Mouse (Mus musculus) adrenal gland, postnatal 4 days (tissue): ENCODE data around the gene Ddx41. TPM values are rescaled to one million over a fixed set of nuclear protein-coding genes. Genes with fewer than 3 reads are reported as not detected.

ENCODE experiments used
- DNase-seq, 2 experiments: peaks; one replicate each; pipeline ENCODE4 v3.0.0; 2021 to 2022; ENCODE audit warnings: low spot score in 2 of 2, mixed read lengths in 2 of 2
- total RNA-seq, 2 experiments: library from RNA; stranded (reverse); gene quantifications; 2 replicates each; pipeline ENCODE4 v1.2.3; 2021

Gene Ddx41
- total RNA-seq, 2 experiments from 2014 or later, result 54.0 to 57.4 TPM

DNA sequence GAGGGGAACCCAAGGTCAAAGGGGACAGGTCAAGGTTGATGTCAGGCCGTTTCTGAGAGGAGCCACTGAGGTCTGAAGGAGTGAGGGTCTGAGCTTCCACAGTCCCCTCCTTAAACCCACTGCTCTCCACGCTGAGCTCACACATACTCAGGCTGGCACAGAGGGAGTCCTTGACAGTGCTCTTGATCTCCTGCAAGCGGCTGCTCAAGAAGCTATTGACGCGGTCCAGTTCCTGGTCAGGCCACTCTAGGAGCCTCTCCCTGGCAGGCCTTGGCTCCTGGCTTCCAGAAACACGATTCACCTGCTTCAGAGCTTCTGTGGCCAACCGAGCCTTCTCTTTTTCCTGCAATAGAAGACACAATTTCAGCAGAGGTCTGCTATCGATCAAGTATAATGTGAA is 7.0 kb upstream of the Ddx41 start:
- no peak for DNase-seq

GRCm38 (mm10) chr13:55542891-55543290 is 6.4 kb upstream of the Ddx41 start:
- no peak for DNase-seq

DNA sequence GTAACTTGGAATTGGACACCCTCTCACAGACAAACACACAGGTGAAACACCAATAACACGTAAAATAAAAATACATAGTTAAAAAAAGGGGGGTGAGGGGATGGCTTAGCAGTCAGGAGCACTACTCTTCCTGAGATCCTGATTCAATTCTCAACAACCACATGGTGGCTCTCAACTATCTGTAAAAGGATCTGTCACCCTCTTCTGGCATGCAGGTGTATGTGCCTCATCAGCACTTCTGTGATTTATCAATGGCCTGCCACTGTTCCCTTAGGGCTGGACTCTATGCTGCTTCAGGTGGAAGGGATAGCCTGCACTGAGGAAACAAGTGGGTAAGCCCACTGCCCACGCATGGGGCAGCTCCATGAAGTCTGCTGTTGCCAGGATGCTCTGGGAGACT is 4.5 kb upstream of the Ddx41 start:
- DNase-seq, result no peak

- DNase-seq, result no peak
Observed at GRCm38 (mm10) chr13:55535796-55536193, 663 bp downstream of the Ddx41 start.

GRCm38 (mm10) chr13:55535191-55535590 is 1.3 kb downstream of the Ddx41 start:
- DNase-seq, result no peak

DNA sequence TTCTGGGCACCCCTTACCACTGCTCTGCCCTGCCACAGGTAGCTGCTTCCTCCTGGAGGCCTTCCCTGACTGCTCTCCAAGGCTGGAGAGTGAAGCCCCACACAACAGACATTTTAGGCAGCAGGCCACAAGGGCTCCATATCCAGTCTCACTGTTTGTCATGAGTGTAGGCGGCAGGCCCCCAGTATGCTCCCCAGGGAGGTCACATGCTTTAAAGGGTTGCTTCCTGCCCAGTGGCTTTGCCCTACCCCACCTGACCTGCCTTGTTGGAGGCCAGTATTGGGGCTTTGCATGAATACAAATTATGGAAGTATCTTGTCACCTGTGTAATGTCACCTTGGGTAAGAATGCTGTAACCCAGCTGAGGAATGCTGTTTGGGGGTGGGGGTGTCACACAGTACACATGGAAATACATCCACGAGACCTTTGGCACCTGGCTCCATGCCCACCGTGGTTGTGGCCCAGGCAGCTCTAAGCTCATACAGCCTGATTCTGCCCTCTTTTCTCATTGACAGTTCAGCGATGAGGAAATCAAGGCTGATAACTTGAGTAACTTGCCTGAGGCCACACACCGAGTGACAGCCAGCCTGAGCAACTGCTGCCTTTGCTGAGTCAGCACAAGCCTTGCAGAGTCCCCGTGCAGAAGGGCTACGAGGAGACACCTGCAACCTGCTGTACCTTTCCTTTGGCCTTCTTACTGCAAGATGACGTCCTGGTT is 7.1 kb downstream of the Ddx41 start, which contains the start of gene Dok3:
Gene Dok3, minus strand, starts transcription at position 99 of the 718 bp plus-strand sequence.
- no peak for DNase-seq

- DNase-seq, result no peak
Observed at GRCm38 (mm10) chr13:55527834-55528772, 8.4 kb downstream of the Ddx41 start.

GRCm38 (mm10) chr13:55527212-55527611 is 9.2 kb downstream of the Ddx41 start:
- DNase-seq, result no peak

GRCm38 (mm10) chr13:55525733-55526553 is 10.5 kb downstream of the Ddx41 start:
- no peak for DNase-seq

DNA sequence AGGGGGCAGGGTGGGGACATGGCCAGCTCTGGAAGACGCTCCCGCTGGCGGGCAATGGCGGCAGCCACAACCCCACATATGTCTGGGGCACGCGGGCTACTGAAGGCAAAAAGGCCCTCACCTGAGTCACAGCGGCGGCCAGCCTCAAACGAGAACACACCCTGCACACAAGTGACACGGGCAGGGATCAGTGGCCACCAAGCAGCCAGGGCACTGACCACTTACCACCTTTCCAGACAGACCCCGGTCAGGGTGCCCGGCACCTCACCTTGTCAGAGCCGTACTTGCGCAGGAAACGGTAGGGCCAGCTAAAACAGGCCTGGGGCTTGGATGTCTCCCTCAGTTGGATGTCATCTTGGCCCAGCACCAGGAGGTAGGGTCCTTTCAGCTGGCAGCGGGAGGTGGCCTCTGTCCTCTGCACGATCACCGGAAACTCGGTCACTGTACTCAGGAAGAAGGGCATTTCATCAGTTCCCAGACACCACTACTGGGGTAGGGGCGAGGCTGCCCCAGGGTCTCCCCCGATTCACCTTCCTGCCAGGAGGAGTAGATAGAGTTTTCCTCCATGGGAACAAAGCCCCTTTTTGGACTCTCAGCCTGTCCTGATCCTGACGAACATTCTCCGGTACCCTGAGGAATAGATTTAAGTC is 12.4 kb downstream of the Ddx41 start:
- DNase-seq, result no peak

GRCm38 (mm10) chr13:55523278-55523677 is 13.2 kb downstream of the Ddx41 start:
- DNase-seq, result no peak

- no peak for DNase-seq
Observed at GRCm38 (mm10) chr13:55522730-55523129, 13.7 kb downstream of the Ddx41 start.

DNA sequence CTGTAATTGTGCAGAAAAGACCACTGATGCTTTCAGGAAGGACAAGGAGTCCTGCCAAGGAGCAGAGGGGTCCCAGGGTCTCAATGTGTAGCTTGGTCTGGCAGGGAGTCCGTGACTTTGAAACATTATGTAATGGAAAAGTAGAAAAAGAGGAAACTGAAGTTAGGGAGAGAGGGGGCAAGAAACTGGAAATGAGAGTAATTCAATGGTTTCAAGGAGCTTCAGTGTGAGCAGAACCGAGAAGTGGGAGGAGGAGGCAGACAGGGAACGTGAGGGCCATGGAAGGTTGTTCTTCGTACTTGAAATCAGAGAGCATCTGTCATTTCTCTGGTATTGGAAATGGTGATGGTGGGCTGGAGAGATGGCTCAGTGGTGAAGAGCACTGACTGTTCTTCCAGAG is 16.9 kb downstream of the Ddx41 start:
- DNase-seq, result no peak

DNA sequence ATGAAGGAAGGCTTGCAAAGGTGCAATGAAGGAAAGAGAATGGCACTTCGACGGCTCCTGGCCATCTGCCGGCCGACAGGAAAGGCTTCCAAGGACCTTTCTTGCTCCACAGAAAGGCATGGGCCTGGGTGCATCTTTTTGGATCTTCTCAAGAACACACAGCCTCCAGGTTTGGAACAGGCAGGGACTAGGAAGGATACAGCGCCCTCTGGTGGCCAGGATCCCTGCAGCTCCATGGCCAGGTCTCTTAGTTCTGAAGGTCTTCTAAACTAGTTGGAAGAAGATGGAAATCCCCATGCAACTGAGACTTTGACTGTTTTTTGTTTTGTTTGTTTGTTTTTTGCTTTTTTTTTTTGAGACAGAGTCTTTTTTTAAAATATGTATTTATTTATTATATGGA is 19.5 kb downstream of the Ddx41 start:
- peak; percentile 70 to 72 for DNase-seq

DNA sequence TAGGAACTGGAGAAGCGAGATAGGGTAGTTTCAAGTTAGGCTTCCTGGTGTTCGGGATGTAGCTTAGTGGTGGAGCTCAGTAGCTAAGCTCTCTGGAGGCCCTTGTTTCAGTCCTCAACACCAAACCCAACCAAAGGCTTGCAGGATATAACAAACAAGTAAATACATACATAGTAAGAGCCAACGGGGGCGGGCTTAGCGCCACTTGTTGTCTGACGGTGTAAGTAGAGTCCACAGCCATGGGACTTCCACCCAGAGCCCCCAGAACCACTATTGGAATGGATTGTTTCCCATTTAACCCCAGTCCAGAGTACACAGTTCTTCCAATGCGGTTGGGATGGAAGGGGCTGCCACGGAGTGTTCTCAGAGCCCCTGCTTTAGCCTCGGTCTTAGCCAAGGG is 22.6 kb downstream of the Ddx41 start:
- no peak for DNase-seq

DNA sequence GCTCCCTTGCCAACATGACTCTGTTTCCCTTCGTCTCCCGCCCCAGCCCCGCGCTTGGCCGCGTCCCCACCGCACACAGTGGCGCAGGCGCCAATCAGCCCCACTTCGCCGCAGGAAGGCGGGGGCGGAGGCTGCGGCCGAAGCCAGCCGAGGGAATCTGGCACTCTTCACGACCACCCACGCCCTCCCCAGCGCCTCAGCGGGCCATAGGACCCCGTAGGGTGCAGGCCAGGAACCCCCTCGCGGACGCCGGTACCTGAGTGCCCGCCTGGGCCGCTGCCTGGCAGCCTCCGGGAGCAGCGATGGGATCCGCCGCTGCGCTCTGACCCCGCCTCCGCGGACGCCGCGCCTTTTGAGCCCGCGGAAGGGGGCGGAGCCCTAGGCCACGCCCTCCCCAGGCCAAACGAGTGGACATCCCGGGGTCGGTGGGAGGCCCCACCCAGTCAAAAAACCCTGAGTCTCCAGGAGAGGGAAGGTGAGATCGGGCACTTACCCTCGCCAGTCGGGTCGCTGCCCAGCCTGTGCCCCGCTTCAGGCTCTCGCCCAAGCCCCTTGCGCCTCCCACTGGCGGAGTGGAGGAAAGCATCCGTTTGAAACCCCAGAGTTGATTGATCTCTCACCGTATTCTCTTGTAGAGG is 23.2 kb downstream of the Ddx41 start, which contains the start of gene Pdlim7:
Gene Pdlim7, minus strand, starts transcription at position 566 of the 638 bp plus-strand sequence.
- DNase-seq, result peak; percentile 78 to 82

DNA sequence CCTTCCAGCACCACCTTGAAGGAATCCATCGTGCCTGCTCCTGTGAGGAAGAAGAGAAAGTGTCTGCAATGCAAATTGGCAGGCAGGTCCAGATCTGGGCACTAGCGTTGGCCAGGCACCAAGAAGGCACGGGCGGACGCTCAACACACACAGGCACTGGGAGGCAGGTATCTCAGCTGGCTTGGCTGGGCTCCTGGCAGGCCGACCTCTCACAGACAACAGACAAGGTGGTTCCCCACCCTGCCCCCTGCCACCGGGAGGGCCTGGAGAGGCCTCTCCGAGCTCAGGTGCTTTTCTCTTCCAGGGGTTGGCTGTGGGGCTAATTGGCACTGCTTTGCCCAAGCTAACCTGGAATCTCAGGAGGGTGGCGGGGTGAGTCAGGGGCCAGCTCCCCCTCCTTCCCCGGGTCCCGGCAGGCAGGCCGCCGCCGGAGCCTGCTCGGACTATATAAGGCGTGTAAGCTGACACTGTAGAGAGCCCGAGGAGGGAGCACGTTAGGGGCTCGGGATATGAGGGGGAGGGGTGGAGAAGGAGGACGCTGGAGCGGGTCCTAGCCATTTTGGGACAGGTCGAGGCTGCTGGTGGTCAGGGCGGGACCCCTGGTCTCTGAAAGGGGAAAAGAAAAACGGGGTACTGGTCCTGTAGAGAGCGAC is 24.0 kb downstream of the Ddx41 start:
- no peak for DNase-seq

DNA sequence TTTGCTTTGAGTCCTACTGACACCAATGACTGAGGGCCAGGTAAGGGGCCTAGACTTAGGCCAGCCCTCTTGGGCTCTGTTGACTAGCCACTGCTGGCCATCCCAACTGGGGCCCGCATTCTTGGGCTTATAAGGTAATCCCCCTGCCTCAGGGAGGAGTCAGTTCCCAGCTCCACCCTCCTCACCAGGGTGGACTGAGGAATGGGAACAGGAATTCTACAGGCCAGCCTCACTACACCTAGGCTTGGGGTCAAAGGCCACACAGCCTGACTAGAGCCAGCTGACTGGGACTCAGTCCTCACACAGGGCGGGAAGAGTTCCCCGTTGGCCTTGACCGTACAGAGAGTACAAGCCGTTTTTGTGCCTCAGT is 25.0 kb downstream of the Ddx41 start:
- no peak for DNase-seq

DNA sequence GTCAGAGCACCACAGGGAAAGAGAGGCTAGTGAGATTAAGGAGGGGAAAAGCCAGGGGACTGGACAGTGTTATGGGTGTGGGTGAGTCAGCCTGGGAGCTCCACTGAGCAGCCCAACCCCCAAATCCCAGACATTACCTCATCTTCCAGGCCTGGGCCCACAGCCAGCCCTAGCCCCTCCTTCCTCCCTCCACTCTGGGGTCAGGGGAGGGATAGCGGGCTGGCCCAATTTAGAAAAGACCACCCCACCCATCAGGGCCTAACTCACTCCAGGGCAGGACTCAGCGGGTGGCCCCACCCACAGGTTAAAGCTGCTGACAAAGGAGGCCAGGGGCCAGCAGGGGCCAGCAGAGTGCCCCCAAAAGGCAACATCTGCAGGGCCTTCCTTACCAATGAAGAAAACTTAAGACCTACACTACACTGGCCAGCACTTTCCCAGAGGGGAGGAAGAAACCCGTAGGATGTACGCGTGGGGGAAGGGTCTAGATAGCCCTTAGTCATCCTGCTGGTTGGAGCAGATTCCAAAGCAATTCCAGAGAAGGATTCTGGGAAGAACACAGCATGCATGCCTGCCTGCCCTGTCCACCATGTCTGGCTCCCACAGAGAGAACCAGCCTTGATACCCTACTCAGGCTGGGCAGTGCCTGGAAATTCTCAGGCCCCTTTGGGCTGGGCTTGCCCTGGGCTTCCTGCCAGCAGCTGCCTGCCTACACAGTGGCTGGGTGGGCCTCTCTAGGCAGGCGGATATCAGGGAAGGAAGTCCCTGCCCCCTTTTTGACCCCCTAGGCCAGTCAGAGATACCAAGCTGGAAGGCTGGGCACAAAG is 25.6 kb downstream of the Ddx41 start:
- no peak for DNase-seq
